In the genomic region with DNA sequence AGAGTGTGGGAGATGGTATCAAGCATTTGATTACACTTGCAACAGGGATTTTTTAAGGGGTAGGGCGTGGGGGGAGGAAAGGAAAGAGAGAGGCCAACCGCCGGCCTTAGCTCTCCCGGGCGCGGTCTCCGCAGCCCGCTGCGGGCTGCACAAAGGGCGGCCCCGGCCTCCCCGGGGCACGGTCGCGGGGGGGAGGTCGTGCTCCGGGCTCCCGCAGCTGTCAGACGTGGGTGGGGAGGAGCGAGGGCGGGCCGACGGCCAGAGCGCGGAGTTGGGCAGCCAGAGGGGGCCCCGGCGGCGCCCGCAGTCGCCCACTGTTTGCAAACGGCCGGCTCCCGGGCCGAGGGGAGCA, we compare ENCODE assay signal across 8 mouse cellular contexts.
DNase-seq lines count a peak whose midpoint lies in the region; ATAC-seq and TF ChIP-seq lines count a peak whose summit lies in the region.

No protein-coding gene starts in this region.

- H3K9ac ChIP-seq in embryonic facial prominence, embryonic 12.5 days = peak overlapping the region; percentile 59
- H3K9ac ChIP-seq in hindbrain, postnatal 0 days (replicated peaks; ENCODE audit: low read length) = peak overlapping the region; percentile 89
- H3K9ac ChIP-seq in lung, postnatal 0 days (replicated peaks; ENCODE audit: low read depth) = peak overlapping the region; percentile 65
- H3K9ac ChIP-seq in stomach, postnatal 0 days (ENCODE audit: low read length) = peak overlapping the region; percentile 80

- no peak for TF ChIP-seq CTCF in hindbrain, postnatal 0 days (IDR thresholded peaks at IDR 0.05; ENCODE audit: low read depth)
- TF ChIP-seq CTCF in lung, postnatal 0 days (IDR thresholded peaks at IDR 0.05) = no peak
- TF ChIP-seq CTCF in stomach, postnatal 0 days (IDR thresholded peaks at IDR 0.05; ENCODE audit: low read depth) = 0 out of 2 replicates have a peak, but pooled peaks have one; percentile 3

- H3K27ac ChIP-seq in embryonic facial prominence, embryonic 12.5 days = peak overlapping the region; percentile 91
- peak overlapping the region; percentile 99 for H3K27ac ChIP-seq in hindbrain, postnatal 0 days
- H3K27ac ChIP-seq in lung, postnatal 0 days (ENCODE audit: low read length) = peak overlapping the region; percentile 88
- H3K27ac ChIP-seq in stomach, postnatal 0 days (replicated peaks) = peak overlapping the region; percentile 91

- no peak for TF ChIP-seq EP300 in lung, postnatal 0 days (IDR thresholded peaks at IDR 0.05)
- no peak for TF ChIP-seq EP300 in stomach, postnatal 0 days (optimal IDR thresholded peaks at IDR 0.05)

- WGBS in embryonic facial prominence, embryonic 12.5 days = under 1% methylated on average over 34 of the region's 34 CpGs
- WGBS in hindbrain, postnatal 0 days = under 1% methylated on average over 31 of the region's 34 CpGs
- under 1% methylated on average over 31 of the region's 34 CpGs for WGBS in lung, postnatal 0 days
- under 1% methylated on average over 34 of the region's 34 CpGs for WGBS in stomach, postnatal 0 days

- H3K27me3 ChIP-seq in embryonic facial prominence, embryonic 12.5 days = peaks cover 25% of the 10 kb centered on the region
- no peaks in the 10 kb centered on the region for H3K27me3 ChIP-seq in hindbrain, postnatal 0 days (ENCODE audit: insufficient read depth, low read length)
- H3K27me3 ChIP-seq in lung, postnatal 0 days (replicated peaks; ENCODE audit: insufficient read depth, low read length) = no peaks in the 10 kb centered on the region
- H3K27me3 ChIP-seq in stomach, postnatal 0 days (ENCODE audit: control insufficient read depth, insufficient read depth, low read length) = no peaks in the 10 kb centered on the region

- H3K36me3 ChIP-seq in embryonic facial prominence, embryonic 12.5 days = no peaks in the 10 kb centered on the region
- H3K36me3 ChIP-seq in hindbrain, postnatal 0 days (ENCODE audit: insufficient read depth, low read length) = no peaks in the 10 kb centered on the region
- no peaks in the 10 kb centered on the region for H3K36me3 ChIP-seq in lung, postnatal 0 days (ENCODE audit: insufficient read depth, low read length)
- H3K36me3 ChIP-seq in stomach, postnatal 0 days (ENCODE audit: control insufficient read depth, insufficient read depth, low read length) = no peaks in the 10 kb centered on the region

- peaks cover 66% of the 10 kb centered on the region for H3K4me1 ChIP-seq in embryonic facial prominence, embryonic 12.5 days
- peaks cover 42% of the 10 kb centered on the region for H3K4me1 ChIP-seq in hindbrain, postnatal 0 days (ENCODE audit: insufficient read depth, low read length)
- peaks cover 17% of the 10 kb centered on the region; the same call in 1 of the 2 replicates for H3K4me1 ChIP-seq in lung, postnatal 0 days (ENCODE audit: insufficient read depth, low read depth, low read length)
- no peaks in the 10 kb centered on the region for H3K4me1 ChIP-seq in stomach, postnatal 0 days (replicated peaks; ENCODE audit: control insufficient read depth, insufficient read depth)

- peak overlapping the region; percentile 98 for H3K4me2 ChIP-seq in embryonic facial prominence, embryonic 12.5 days (replicated peaks)
- peak overlapping the region; percentile 97 for H3K4me2 ChIP-seq in hindbrain, postnatal 0 days (ENCODE audit: low read depth, low read length)
- peak overlapping the region; percentile 99 for H3K4me2 ChIP-seq in lung, postnatal 0 days (replicated peaks; ENCODE audit: low read depth, low read length)
- H3K4me2 ChIP-seq in stomach, postnatal 0 days (replicated peaks; ENCODE audit: low read depth) = peak overlapping the region; percentile 98

- no peaks in the 10 kb centered on the region for H3K9me3 ChIP-seq in embryonic facial prominence, embryonic 12.5 days
- no peaks in the 10 kb centered on the region for H3K9me3 ChIP-seq in hindbrain, postnatal 0 days (ENCODE audit: low read length)
- H3K9me3 ChIP-seq in lung, postnatal 0 days (ENCODE audit: low read length) = no peaks in the 10 kb centered on the region
- no peaks in the 10 kb centered on the region for H3K9me3 ChIP-seq in stomach, postnatal 0 days (ENCODE audit: control insufficient read depth, low read length)

- DNase-seq in thymus, postnatal 36 days = peak; percentile 69 to 77
- no peak for DNase-seq in thymus, postnatal 25 days
- no peak for DNase-seq in hindbrain, postnatal 0 days (ENCODE audit: low spot score)
- peak; percentile 56 for DNase-seq in lung, postnatal 0 days (ENCODE audit: low spot score)
- DNase-seq in stomach, postnatal 0 days (ENCODE audit: low spot score) = peak; percentile 72
- DNase-seq in retina, embryonic 14.5 days (ENCODE audit: low spot score) = no peak
- no peak for DNase-seq in thymus, postnatal 4 days

- H3K4me3 ChIP-seq in embryonic facial prominence, embryonic 12.5 days = peak overlapping the region; percentile 70
- H3K4me3 ChIP-seq in hindbrain, postnatal 0 days (ENCODE audit: low read length) = peak overlapping the region; percentile 92
- H3K4me3 ChIP-seq in lung, postnatal 0 days (ENCODE audit: low read depth, low read length) = peak overlapping the region; percentile 80
- H3K4me3 ChIP-seq in stomach, postnatal 0 days (ENCODE audit: low read depth, low read length) = peak overlapping the region; percentile 75

- ATAC-seq in embryonic facial prominence, embryonic 12.5 days (ENCODE audit: insufficient number of reproducible peaks, insufficient read depth, low FRiP score, low TSS enrichment) = no peak
- peak; percentile 4 for ATAC-seq in hindbrain, postnatal 0 days
- ATAC-seq in lung, postnatal 0 days = peak; percentile 37
- no peak for ATAC-seq in stomach, postnatal 0 days (ENCODE audit: low FRiP score, low TSS enrichment)

Comparison
In these comparisons a context has a peak if more than half of its experiments do, and no peak if none do; other contexts are left out.
1. DNase-seq: peak in thymus, postnatal 36 days (2 of 2), lung, postnatal 0 days (single experiment) and stomach, postnatal 0 days (single experiment); none in thymus, postnatal 25 days (single experiment), hindbrain, postnatal 0 days (single experiment), retina, embryonic 14.5 days (single experiment) and thymus, postnatal 4 days (single experiment).
2. ATAC-seq: peak in hindbrain, postnatal 0 days (single experiment) and lung, postnatal 0 days (single experiment); none in embryonic facial prominence, embryonic 12.5 days (single experiment) and stomach, postnatal 0 days (single experiment).
3. Peak in every context shown above with its lines, with median percentiles within 50 percentile points of each other: H3K27ac ChIP-seq, H3K4me2 ChIP-seq, H3K4me3 ChIP-seq and H3K9ac ChIP-seq.